Mouse (Mus musculus) mouse trophoblast stem cell (cell line): Measurements from ENCODE around the gene Hoxb6.

Experiments
- in situ Hi-C, 2 experiments: fragments of 300-500 bp; cut with MseI, MboI; formaldehyde crosslinking; loops; 2 replicates in 1 of 2; 3 replicates in 1 of 2; pipeline ENCODE4 v1.15.1; 2025

Hoxb6 gene

GRCm38 (mm10) chr11:96350791-96351190 is 58.5 kb downstream of the Hoxb6 start:
- in situ Hi-C loops = no loop called here
